Mouse (Mus musculus) C2C12 (cell line): ENCODE measurements around the gene Macc1.

Experiments
- CEBPB ChIP-seq: IDR thresholded peaks from one replicate; pipeline ENCODE4 v1.6.1; 2011; ENCODE audit warnings: low read depth, mild to moderate bottlenecking, control low read depth, moderate library complexity
- CTCF ChIP-seq: IDR thresholded peaks from one replicate; pipeline ENCODE4 v1.5.1; 2011; ENCODE audit not compliant: control insufficient read depth, insufficient read depth, insufficient read length
- MAX ChIP-seq: IDR thresholded peaks from one replicate; pipeline ENCODE4 v1.6.1; 2011; ENCODE audit warnings: mild to moderate bottlenecking, control low read depth
- MYOD1 ChIP-seq: IDR thresholded peaks from one replicate; pipeline ENCODE4 v1.6.1; 2011; ENCODE audit warnings: low read depth; ENCODE audit not compliant: control insufficient read depth, insufficient read length
- MYOG ChIP-seq: IDR thresholded peaks from one replicate; pipeline ENCODE4 v1.6.1; 2011; ENCODE audit not compliant: control insufficient read depth, insufficient read length; ENCODE audit errors: extremely low read depth
- USF1 ChIP-seq: IDR thresholded peaks from one replicate; pipeline ENCODE4 v1.6.1; 2011; ENCODE audit warnings: low read depth, mild to moderate bottlenecking, control low read depth, moderate library complexity

GRCm38 (mm10) chr12:119440720-119441119 lies 126.7 kb downstream of the Macc1 start:
- TF ChIP-seq MAX (no peak), CTCF (no peak), MYOG (no peak), USF1 (no peak), MYOD1 (no peak), CEBPB (peak; percentile 80)
